In genomic region chr9:115485219-115485618, GRCm38 (mm10) we compare ENCODE assay signal across 27 mouse cellular contexts.
DNase-seq lines count a peak whose midpoint lies in the region; ATAC-seq and TF ChIP-seq lines count a peak whose summit lies in the region.
"Had no signal": no experiment of that assay in that cellular context is flagged by ENCODE, and none has a peak within 500 bp of the region (broad histone marks: within the 10 kb centered on the region; RNA-seq: fewer than 3 reads in every experiment).

No protein-coding gene starts in this region.

- peak; percentile 74 for ATAC-seq in granulocyte monocyte progenitor cell, adult 5-6 weeks (replicated peaks; ENCODE audit: poor library complexity, severe bottlenecking)
- ATAC-seq: forebrain, embryonic 15.5 days; hindbrain, postnatal 0 days; inflammation-experienced regulatory T-cells, adult 6 months had no signal

- H3K4me1 ChIP-seq in spleen, adult 2 months (ENCODE audit: control insufficient read depth, insufficient read depth, insufficient read length): peaks cover 31% of the 10 kb centered on the region
- H3K4me1 ChIP-seq: embryonic facial prominence, embryonic 10.5 days; embryonic facial prominence, embryonic 13.5 days; forebrain, embryonic 12.5 days; forebrain, embryonic 15.5 days; heart, embryonic 13.5 days had no signal

- no peaks in the 10 kb centered on the region for H3K36me3 ChIP-seq in spleen, adult 2 months (ENCODE audit: control insufficient read depth, insufficient read depth, low read length)
- H3K36me3 ChIP-seq in splenic B cell, adult 2 months (ENCODE audit: control insufficient read depth, insufficient read depth, low read length, poor library complexity, severe bottlenecking): no peaks in the 10 kb centered on the region
- H3K36me3 ChIP-seq: embryonic facial prominence, embryonic 10.5 days; embryonic facial prominence, embryonic 13.5 days; forebrain, embryonic 12.5 days; forebrain, embryonic 15.5 days; heart, embryonic 13.5 days had no signal

- DNase-seq in spleen, adult 2 months (ENCODE audit: low read depth in 1 of 2, low spot score in 2 of 2): no peak
- DNase-seq in spleen, postnatal 14 days (ENCODE audit: low spot score in 2 of 2): no peak
- DNase-seq in splenic B cell, adult 2 months (ENCODE audit: low read depth, low spot score): peak; percentile 48
- no peak for DNase-seq in lung, postnatal 14 days
- DNase-seq in testis, postnatal 10 days (ENCODE audit: low spot score): no peak
- DNase-seq: adrenal gland, adult 2 months; adrenal gland, postnatal 14 days; cerebellum, adult 11 months; cerebellum, adult 2 months; cerebellum, adult 9-11 months; cerebellum, postnatal 25 days; embryo, embryonic 11 days; gastrocnemius, postnatal 10 days; gastrocnemius, postnatal 36 days; heart, adult 18-20 months; heart, postnatal 14 days; heart, postnatal 4 days had no signal

- H3K27me3 ChIP-seq in spleen, adult 2 months (ENCODE audit: control insufficient read depth, insufficient read depth, low read length): no peaks in the 10 kb centered on the region
- H3K27me3 ChIP-seq in splenic B cell, adult 2 months (ENCODE audit: control insufficient read depth, insufficient read depth, low read length, poor library complexity, severe bottlenecking): no peaks in the 10 kb centered on the region
- H3K27me3 ChIP-seq: embryonic facial prominence, embryonic 13.5 days; forebrain, embryonic 12.5 days; forebrain, embryonic 15.5 days had no signal

- H3K4me3 ChIP-seq in spleen, adult 2 months (ENCODE audit: extremely low read depth, insufficient read depth, insufficient read length): no peak overlapping the region
- H3K4me3 ChIP-seq: embryonic facial prominence, embryonic 10.5 days; embryonic facial prominence, embryonic 13.5 days; erythroblast, embryonic 14.5 days; forebrain, embryonic 12.5 days; forebrain, embryonic 15.5 days; heart, embryonic 13.5 days had no signal

- TF ChIP-seq POLR2A in spleen, adult 2 months (IDR thresholded peaks at IDR 0.05; ENCODE audit: low read depth, low read length): no peak

- H3K27ac ChIP-seq in spleen, adult 2 months (ENCODE audit: insufficient read depth, low read length): 0 out of 2 replicates have a peak overlapping the region, but pooled peaks have one; percentile 6
- H3K27ac ChIP-seq: embryonic facial prominence, embryonic 10.5 days; embryonic facial prominence, embryonic 13.5 days; forebrain, embryonic 12.5 days; forebrain, embryonic 15.5 days; heart, embryonic 13.5 days; hindbrain, embryonic 14.5 days; hindbrain, postnatal 0 days had no signal

- 81% methylated on average over 4 of the region's 4 CpGs for WGBS in spleen, adult 2 months

- TF ChIP-seq CTCF in spleen, adult 2 months (IDR thresholded peaks at IDR 0.05; ENCODE audit: extremely low read depth, insufficient read depth, insufficient read length, insufficient replicate concordance): no peak
